Mouse (Mus musculus) liver, embryonic 14.5 days (tissue): ENCODE results near the gene Gm13275.
"Not testable (repeated sequence)": the region's sequence is repeated elsewhere in the genome, so short reads cannot be mapped to it uniquely, and the experiment has no call there.

ENCODE experiments used
- CTCF ChIP-seq: IDR thresholded peaks from 2 replicates; pipeline ENCODE4 v1.5.1; 2016; ENCODE audit warnings: antibody characterized with exemption, low read depth, control low read depth
- EP300 ChIP-seq: IDR thresholded peaks from 2 replicates; pipeline ENCODE4 v1.6.1; 2016; ENCODE audit warnings: antibody characterized with exemption, low read depth

GRCm38 (mm10) chr4:88761776-88762175, 32.5 kb upstream of the Gm13275 start:
- TF ChIP-seq CTCF, EP300: not testable (repeated sequence)
